Mouse (Mus musculus): ENCODE measurements around the gene Cdc27.

Cdc27 gene

DNA sequence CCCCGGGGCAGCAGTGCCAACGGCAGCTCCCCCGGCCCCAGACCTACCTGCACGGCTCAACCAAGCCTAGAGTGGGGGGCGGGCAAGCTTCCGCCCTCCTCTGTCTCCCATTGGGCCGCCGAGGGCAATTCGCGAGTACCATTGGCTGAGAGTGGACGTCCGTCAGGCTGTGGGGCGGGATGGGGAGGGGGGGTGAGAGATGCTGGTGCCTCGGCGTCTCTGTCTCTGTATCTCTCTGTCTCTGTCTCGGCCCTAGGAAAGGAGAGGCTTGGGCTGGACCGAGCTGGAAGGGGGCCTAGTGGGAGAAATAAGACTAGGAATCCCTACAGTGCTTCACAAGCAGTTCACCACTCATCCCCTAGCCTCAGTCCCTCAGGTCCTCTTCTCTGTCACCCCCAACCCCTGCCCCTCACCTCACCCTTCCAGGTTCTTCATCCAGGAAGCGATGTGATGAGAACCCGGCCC lies 81.0 kb downstream of the Cdc27 start:
- DNase-seq = peak; percentile 88

DNA sequence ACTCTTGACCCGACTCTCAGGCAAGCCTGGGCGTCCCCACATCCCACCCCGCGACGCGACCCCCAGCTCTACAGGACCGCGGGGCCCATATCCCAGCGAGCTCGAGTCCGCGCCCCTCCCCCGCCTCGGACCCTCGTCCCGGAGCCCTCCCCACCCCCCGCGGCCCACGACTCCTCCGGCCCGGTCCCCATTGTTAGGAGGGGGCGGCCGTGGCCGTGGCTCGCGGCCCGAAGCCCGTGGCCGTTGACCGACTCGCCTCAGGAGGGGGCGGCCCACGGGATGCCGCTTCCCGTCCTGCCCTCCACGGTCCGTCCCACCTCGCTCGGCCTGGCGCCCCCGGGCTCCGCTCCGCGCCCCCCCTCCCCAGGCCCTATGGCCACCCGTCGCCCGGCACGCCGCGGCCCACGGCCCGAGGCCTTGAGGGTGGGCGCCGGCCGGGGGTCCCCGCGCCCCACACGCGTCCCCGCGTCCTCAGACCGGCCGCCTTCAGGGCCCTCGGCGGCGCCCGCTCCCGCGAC lies 81.6 kb downstream of the Cdc27 start, which contains the start of gene Kansl1:
Kansl1 (minus strand) TSS at position 111 of the 518 bp plus-strand sequence.
- DNase-seq = no peak

DNA sequence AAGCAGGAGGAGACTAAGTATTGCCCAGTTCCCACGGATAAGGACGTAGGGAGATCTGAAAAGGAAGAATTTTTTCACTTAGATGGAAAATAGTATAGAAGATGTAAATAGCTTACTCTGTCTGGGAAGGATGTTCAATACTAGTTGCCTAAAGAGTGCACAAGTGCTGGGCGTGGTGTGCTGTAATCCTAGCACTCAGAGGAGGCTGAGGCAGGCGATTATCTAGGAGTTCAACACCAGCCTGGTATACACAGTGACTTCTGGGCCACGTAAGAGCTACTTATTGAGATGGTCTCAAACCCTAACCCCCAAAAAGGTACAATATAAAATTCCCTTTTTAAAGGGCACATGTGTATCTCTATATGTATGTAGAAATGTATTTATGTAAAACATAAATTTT lies 82.7 kb downstream of the Cdc27 start:
- no peak for DNase-seq

DNA sequence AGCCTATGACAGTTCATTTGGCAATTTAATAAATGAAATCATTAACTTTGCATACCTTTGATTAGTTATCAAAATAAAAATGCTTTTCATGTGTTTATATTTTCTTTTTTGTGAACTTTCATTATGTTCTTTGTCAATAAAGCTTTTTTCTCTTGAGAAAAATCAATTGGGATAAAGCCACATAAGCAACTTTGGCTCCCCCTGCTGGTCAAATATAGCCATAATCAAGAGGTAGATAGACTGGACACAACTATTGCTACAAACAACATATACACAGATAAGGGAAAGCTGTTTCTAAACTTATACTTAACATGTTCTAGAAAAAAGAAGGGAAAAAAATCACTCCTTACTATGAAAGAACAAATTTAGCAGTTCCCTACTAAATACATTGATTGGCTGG lies 88.9 kb downstream of the Cdc27 start:
- DNase-seq = peak; percentile 78 to 84

GRCm38 (mm10) chr11:104459671-104460070 lies 90.7 kb downstream of the Cdc27 start:
- DNase-seq = no peak

DNA sequence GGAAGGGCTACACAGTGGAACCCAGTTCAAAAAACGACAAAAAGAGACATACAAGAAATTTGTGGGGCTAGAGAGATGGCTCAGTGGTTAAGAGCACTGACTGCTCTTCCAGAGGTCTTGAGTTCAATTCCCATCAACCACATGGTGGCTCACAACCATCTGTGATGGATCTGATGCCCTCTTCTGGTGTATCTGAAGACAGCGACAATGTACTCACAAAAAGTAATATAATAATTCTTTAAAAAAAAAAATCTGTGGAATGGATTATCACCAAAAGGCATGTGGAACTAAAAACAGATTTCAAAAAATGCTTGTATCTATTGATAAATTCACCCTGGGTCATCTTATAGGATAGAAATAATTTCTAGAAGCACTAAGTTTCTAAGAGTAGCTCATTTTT lies 91.9 kb downstream of the Cdc27 start:
- peak; percentile 14 to 16 for DNase-seq

Data from B cell, adult 2 months (primary cell).